Mouse (Mus musculus) MEL (cell line): Measurements from ENCODE around the gene Sowahd.

Experiments
- CTCF ChIP-seq, 3 experiments: IDR thresholded peaks in 2 of 3; conservative IDR thresholded peaks in 1 of 3; 2 replicates each; pipeline ENCODE4 v1.5.1; 2011 to 2012; ENCODE audit warnings: low read length in 3 of 3, low read depth in 2 of 3, mild to moderate bottlenecking in 2 of 3, improper control_type of control experiment in 1 of 3, inconsistent platforms in 1 of 3, mixed read lengths in 1 of 3, moderate library complexity in 1 of 3; ENCODE audit not compliant: control insufficient read depth in 1 of 3, insufficient read depth in 1 of 3, poor library complexity in 1 of 3, severe bottlenecking in 1 of 3
- EP300 ChIP-seq, 2 experiments: IDR thresholded peaks; 2 replicates each; pipeline ENCODE4 v1.6.1; 2011; ENCODE audit warnings: improper control_type of control experiment in 2 of 2, low read length in 2 of 2, low read depth in 1 of 2, mild to moderate bottlenecking in 1 of 2
- GABPA ChIP-seq: IDR thresholded peaks from 2 replicates; pipeline ENCODE4 v1.6.1; 2012; ENCODE audit warnings: low read depth, mild to moderate bottlenecking, inconsistent platforms, low read length, improper control_type of control experiment, moderate library complexity
- USF1 ChIP-seq: IDR thresholded peaks from 2 replicates; pipeline ENCODE4 v1.6.1; 2014; ENCODE audit warnings: low read depth, mild to moderate bottlenecking, inconsistent platforms, low read length, improper control_type of control experiment, moderate library complexity
- ZNF384 ChIP-seq: IDR thresholded peaks from 2 replicates; pipeline ENCODE4 v1.6.1; 2012; ENCODE audit warnings: low read depth, mild to moderate bottlenecking, inconsistent platforms, low read length, improper control_type of control experiment

DNA sequence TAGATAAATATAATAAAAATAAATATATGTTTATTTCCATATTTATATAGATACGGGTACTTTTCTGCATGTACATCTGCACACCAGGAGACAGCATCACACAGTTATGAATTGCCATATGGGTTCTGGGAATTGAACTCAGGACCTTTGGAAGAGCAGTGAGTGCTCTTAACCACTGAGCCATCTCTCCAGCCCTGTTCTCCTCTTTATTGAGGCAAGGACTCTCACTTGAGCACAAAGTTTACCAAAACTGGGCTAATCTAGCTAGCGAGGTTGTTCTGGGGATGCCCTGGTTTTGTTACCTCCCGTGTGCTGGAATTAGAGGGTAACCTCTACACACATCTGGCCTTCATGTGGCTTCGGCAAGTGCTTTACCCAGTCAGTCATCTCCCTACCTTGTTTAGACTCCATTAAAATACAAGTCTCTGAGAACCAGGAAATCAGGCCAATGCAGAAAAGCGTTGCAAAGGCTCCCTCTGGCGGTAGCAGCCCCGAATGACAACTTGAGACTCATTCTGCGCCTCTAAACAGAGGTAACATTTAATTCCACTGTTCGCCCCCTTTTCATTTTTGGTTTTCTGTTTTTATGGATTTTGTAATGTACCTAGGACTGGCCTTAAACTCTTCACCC is 25.7 kb downstream of the Sowahd start:
- TF ChIP-seq GABPA (no peak), CTCF (IDR thresholded peaks at IDR 0.05 in 2 of 3, conservative IDR thresholded peaks at IDR 0.05 in 1 of 3; ENCODE audit: control insufficient read depth in 1 of 3, insufficient read depth in 1 of 3, low read depth in 2 of 3, low read length in 3 of 3, poor library complexity in 1 of 3, severe bottlenecking in 1 of 3) (peak; percentile 77 to 82 (median 81)), EP300 (IDR thresholded peaks at IDR 0.05; ENCODE audit: low read depth in 1 of 2, low read length in 2 of 2) (no peak), USF1 (no peak), ZNF384 (no peak)
